Mouse (Mus musculus): ENCODE measurements around the gene Pecr.

DNA sequence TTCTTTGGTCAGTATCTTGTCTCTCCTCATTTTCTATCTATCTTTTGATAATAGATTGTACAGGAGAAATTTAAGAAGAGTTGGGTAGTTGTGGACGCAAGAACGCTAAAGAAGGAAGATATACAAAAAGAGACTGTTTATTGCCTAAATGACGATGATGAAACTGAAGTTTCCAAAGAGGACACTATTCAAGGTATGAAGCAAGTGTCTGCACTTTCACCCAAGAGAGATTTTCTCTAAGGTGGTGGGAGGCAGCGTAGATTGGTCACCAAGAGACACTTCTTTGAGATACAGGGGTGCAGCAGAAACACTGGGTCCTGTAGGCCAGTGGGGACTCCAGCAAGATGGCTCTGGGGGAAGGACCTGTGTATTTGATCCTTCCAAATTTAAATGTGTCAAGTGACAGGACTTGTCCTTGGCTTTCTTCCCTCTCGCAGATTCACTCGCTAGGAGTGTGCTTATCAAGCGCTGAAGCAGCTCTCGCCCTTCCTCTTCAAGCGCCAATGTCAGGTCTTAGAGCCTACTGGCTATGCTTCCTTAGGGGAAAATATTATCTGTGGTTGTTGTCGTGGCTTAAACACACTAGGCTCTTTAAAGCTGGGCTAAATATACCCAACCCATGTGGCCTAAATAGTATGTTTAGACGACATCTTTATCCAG lies 42.2 kb upstream of the Pecr start:
- TF ChIP-seq CTCF (IDR thresholded peaks at IDR 0.05; ENCODE audit: extremely low read depth, insufficient read depth, insufficient read length, insufficient replicate concordance): no peak
- TF ChIP-seq POLR2A (IDR thresholded peaks at IDR 0.05; ENCODE audit: low read depth, low read length): no peak

Measured in spleen, adult 2 months (tissue).